14 mouse cellular contexts compared by ENCODE assay signal in genomic region chr4:84627616-84628015, GRCm38 (mm10). TPM values are rescaled to one million over a fixed set of nuclear protein-coding genes. Genes with fewer than 3 reads are reported as not detected.
"Had no signal": no experiment of that assay in that cellular context is flagged by ENCODE, and none has a peak within 500 bp of the region (broad histone marks: within the 10 kb centered on the region; RNA-seq: fewer than 3 reads in every experiment).

No protein-coding gene starts in this region.

- H3K27ac ChIP-seq: left cerebral cortex, adult 2 months; liver, embryonic 13.5 days had no signal

- H3K9me3 ChIP-seq: liver, embryonic 13.5 days had no signal

- H3K4me3 ChIP-seq: left cerebral cortex, adult 2 months; liver, embryonic 13.5 days had no signal

- H3K4me1 ChIP-seq: liver, embryonic 13.5 days had no signal

- H3K4me2 ChIP-seq: liver, embryonic 13.5 days; midbrain, embryonic 11.5 days had no signal

- H3K36me3 ChIP-seq: liver, embryonic 13.5 days had no signal

- H3K27me3 ChIP-seq: liver, embryonic 13.5 days had no signal

- DNase-seq: kidney, postnatal 25 days; layer of hippocampus, postnatal 36 days; liver, embryonic 13.5 days; lung, adult 2 months; lung, postnatal 14 days; lung, postnatal 4 days; midbrain, embryonic 14.5 days; right cerebral cortex, adult 18-20 months; right cerebral cortex, postnatal 14 days; thymus, postnatal 25 days had no signal

- H3K9ac ChIP-seq: liver, embryonic 13.5 days had no signal

RNA-seq across cellular contexts. Expression of gene Bnc2, which starts 47.5 kb away (rescaled TPM):
- total RNA-seq: megakaryocyte progenitor cell, adult 5-6 weeks; megakaryocyte-erythroid progenitor cell, adult 5-6 weeks had no signal
